Mouse (Mus musculus): ENCODE data around the gene Wdr4.

DNA sequence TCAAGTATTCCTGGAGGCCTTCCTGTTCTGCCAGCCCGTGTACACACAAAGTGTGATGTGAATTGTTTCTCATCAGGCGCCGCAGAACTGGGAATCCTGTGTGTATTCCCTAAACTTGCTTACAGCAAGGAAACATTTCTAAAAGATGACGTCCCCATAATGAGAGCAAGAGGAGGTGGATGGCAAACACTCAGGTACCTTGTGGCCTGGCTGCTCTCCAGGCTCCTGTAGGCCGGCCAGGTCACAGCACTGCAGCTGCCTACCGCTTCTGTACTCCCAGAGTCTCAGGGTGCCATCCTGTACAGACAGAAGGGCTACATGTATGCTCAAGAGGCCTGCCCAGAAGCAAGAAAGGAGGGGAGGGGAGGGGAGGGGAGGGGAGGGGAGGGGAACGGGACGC is 19.4 kb downstream of the Wdr4 start:
- TF ChIP-seq POU5F1 (IDR thresholded peaks at IDR 0.05; ENCODE audit: borderline replicate concordance, low read length) (no peak), CTCF (conservative IDR thresholded peaks at IDR 0.05; ENCODE audit: low read length) (no peak)

Measured in E14TG2a.4 (cell line).